Mouse (Mus musculus): ENCODE results near the gene Etv6.

DNA sequence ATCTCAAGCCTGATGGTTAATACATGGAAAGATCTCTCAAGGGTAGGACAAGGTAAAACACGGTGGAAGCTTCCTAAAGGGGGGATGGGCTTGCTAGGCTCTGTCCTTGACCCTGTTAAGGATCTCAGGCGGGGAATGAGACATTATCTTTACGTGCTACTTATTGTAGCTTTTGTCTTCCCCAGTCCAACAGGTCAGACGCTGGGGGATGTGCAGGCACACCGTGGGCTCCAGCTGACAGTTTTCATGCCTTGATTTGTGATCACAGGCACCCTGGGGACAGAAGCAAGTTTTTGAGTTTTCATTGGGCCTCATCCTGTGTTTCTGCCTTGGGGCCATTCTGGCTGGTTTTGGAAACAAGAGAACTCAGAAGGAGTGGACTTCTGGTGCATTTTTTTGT, 10.6 kb downstream of the Etv6 start:
- TF ChIP-seq POLR2A (IDR thresholded peaks at IDR 0.05; ENCODE audit: borderline replicate concordance, low read depth, low read length) (no peak), CTCF (IDR thresholded peaks at IDR 0.05; ENCODE audit: low read depth, low read length) (no peak)
